Mouse (Mus musculus) embryo, embryonic 11 days (tissue): ENCODE data around the gene Rarb.

ENCODE experiments used
- DNase-seq: peaks from one replicate; pipeline ENCODE4 v3.0.0-alpha.2; 2015

Rarb gene

GRCm38 (mm10) chr14:16525137-16525924 is 293.6 kb downstream of the Rarb start:
- DNase-seq, result no peak

- DNase-seq, result no peak
These were observed 296.1 kb downstream of the Rarb start for GRCm38 (mm10) chr14:16522852-16523251.

GRCm38 (mm10) chr14:16519588-16520167 is 299.3 kb downstream of the Rarb start:
- DNase-seq, result no peak

- no peak for DNase-seq
These were observed 301.0 kb downstream of the Rarb start for GRCm38 (mm10) chr14:16517958-16518357.

GRCm38 (mm10) chr14:16515731-16516130 is 303.2 kb downstream of the Rarb start:
- DNase-seq, result no peak

- DNase-seq, result no peak
These were observed 308.4 kb downstream of the Rarb start for GRCm38 (mm10) chr14:16510574-16510973.

- DNase-seq, result no peak
These were observed 309.1 kb downstream of the Rarb start for GRCm38 (mm10) chr14:16509825-16510224.

GRCm38 (mm10) chr14:16508760-16509159 is 310.2 kb downstream of the Rarb start:
- DNase-seq, result no peak

- DNase-seq, result no peak
These were observed 321.7 kb downstream of the Rarb start for GRCm38 (mm10) chr14:16497226-16497661.

- peak; percentile 12 for DNase-seq
These were observed 335.1 kb downstream of the Rarb start for GRCm38 (mm10) chr14:16483656-16484380.

- no peak for DNase-seq
These were observed 338.3 kb downstream of the Rarb start for GRCm38 (mm10) chr14:16480621-16481020.

- DNase-seq, result no peak
These were observed 339.4 kb downstream of the Rarb start for GRCm38 (mm10) chr14:16479521-16479920.

GRCm38 (mm10) chr14:16478606-16479323 is 340.2 kb downstream of the Rarb start:
- DNase-seq, result no peak

- DNase-seq, result peak; percentile 58
These were observed 370.5 kb downstream of the Rarb start for GRCm38 (mm10) chr14:16448269-16448987.

GRCm38 (mm10) chr14:16447587-16447986 is 371.4 kb downstream of the Rarb start:
- peak; percentile 60 for DNase-seq

GRCm38 (mm10) chr14:16444859-16445258 is 374.1 kb downstream of the Rarb start:
- DNase-seq, result no peak

GRCm38 (mm10) chr14:16439385-16440126 is 379.4 kb downstream of the Rarb start:
- no peak for DNase-seq

GRCm38 (mm10) chr14:16437386-16437785 is 381.6 kb downstream of the Rarb start:
- no peak for DNase-seq

- peak; percentile 68 for DNase-seq
These were observed 384.4 kb downstream of the Rarb start for GRCm38 (mm10) chr14:16434396-16435171.

GRCm38 (mm10) chr14:16433206-16433605 is 385.8 kb downstream of the Rarb start:
- DNase-seq, result no peak

- no peak for DNase-seq
These were observed 386.4 kb downstream of the Rarb start for GRCm38 (mm10) chr14:16432550-16432949.
